Mouse (Mus musculus): ENCODE measurements around the gene Copa.

Gene Copa

DNA sequence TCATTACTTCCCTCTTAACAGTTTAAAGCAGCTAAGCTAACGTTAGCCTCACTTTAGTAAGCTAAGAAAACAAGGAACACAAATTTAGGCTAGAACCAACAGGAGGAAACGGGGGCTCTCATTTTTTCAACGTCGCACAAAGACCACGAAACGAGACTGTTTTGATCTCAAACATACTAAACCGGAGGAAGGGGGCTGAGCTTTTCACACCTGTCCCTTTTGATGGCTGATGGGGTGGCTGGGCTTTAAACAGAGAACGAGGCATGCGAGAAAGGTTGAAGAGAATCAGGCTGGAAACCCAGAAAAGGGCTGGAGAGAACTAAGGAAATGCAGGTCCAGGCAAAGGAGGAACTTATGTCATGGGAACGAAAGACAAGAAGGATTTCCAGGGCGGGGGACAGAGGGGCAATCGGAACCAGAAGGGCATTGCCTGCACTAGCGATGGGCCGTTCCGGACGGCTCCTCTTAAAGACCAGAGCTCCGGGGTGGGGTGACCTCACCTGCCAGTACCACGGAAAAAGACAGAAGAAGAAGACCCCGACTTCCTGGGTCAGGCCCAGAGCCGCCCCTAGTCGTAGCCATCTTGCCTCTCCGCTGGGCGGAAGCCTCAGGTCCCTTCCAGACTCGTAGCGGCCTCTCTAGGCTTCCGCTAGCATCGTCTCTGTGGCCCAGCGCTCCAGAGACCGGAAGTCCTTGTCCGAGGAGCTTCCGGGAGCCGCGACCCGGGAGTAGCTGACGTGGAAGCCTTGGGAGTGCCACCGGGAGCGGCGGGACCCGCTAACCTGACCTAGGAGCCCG lies at the start of gene Copa, which contains the start of gene Ncstn:
TSS of gene Copa (plus strand) at position 429 of the 798 bp plus-strand sequence.
TSS of gene Ncstn (minus strand) at position 695 of the 798 bp plus-strand sequence.
- DNase-seq (ENCODE audit: extremely low spot score, low spot score): peak; percentile 97

DNA sequence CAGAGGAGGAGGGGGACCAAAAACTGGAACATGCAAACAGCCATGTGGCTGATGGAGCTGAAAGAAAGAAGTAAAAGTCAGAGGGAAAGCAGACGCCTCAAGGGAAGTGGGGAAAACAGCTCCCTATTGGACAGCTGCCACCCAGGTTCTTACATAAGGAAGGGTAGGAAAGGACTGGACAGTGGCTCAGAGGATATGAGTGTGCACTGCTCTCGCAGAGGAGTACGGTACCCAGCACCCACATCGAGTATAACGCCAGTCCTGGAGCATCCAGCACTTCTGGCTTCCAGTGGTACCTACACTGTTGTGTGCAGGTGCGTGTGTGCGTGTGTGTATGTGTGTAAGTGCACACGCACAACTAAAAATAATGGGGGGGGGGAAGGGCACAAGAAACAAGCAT lies 35.9 kb upstream of the Copa start:
- no peak for DNase-seq (ENCODE audit: extremely low spot score, low spot score)

DNA sequence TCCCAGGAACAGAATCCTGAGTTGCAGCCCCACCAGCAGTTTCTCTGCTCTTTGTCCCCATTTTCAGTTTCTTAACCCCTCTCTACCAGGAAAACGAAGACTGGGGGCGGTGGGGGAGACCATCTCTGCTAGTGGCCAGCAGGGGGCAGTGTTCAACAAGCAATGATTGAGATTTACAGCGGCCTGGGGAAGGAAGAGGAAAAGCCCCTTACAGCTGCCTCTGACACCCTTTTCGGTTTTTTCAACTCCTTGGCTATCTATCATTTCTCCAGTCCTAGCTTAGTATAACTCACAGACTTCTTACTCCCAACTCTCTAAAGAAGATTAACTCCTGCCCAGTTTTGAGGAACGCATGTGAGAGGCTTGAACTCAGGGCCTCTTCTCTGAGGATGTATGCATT lies 35.4 kb upstream of the Copa start:
- peak; percentile 87 for DNase-seq (ENCODE audit: extremely low spot score, low spot score)

DNA sequence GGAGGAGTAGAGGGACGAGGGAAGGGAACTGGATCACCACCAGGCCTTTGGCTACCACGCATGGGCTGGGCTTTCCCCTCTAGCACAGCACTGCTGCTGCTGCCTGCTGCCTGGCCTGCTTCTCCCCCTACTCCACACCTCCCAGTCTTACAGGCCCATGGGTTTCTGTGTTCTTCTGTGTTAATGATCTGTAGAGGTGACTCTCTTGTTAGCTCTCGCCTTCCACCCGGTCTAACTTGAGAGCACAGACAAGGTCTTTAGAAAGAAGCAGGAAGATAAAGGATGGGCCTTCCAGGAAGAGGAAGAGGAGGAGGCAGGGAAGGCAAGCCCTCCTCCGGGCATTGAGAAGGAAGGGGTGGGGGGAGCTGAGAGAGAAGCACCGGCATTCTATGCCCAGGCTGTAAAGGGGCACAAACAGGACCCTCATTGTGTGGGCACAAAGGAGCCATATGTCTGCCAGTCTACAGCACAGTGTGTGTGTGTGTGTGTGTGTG lies 34.0 kb upstream of the Copa start:
- DNase-seq (ENCODE audit: extremely low spot score, low spot score): no peak

DNA sequence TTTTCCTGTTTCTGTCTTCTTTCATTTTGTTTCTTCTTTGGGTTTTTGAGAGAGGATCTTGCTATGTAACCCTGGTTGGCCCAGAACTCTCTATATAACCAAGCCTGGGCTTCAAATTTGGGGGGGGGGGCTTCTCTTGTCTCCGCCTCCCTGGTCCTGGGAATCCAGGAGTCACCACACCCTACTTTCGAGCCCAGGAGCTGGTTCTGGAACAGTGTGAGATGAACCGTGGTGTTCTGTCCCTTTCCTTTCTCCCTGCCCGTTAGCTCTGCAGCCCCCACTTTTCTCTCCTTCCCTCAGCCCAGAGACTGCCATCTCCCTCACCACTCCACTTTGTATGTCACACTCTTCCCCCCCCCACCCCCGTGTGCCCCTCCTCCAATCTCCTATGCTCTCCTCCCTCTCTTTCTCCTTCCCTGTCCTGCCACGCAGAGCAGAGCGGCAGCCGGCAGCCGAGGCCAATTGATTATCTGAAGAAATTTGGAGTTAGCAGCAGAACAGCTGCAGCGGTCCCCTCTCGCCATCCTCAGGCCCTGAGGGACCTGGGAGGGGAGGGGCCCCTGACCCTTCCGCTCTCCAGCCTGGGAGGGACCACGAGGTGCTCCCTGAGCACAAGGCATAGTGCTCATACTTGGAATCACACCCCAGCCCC lies 33.1 kb upstream of the Copa start:
- peak; percentile 62 for DNase-seq (ENCODE audit: extremely low spot score, low spot score)

DNA sequence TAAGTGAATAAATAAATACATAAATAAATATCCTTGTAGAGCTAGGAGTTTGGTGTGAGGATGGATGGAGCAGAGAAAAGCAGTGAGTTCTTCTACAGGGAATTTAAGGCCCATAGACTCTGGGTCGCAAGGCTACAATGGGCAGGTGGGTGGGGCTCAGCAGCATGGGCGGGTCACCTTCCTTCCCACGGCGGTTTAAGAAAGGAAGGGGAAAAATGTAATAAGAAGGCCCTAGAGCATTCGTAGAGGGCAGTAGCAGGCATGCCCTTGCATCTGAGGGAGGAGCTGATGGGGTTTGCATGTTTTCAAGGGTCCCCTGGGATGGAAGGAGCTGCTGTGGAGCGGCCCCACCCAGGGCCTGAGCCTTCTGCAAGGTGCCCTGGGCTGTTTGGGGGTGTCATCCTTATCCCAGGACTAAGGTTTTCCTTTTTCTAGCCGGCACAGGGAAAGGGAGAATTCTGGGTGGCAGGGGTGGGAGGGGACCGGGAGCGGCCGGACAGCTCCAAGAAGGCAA lies 29.5 kb upstream of the Copa start:
- no peak for DNase-seq (ENCODE audit: extremely low spot score, low spot score)

DNA sequence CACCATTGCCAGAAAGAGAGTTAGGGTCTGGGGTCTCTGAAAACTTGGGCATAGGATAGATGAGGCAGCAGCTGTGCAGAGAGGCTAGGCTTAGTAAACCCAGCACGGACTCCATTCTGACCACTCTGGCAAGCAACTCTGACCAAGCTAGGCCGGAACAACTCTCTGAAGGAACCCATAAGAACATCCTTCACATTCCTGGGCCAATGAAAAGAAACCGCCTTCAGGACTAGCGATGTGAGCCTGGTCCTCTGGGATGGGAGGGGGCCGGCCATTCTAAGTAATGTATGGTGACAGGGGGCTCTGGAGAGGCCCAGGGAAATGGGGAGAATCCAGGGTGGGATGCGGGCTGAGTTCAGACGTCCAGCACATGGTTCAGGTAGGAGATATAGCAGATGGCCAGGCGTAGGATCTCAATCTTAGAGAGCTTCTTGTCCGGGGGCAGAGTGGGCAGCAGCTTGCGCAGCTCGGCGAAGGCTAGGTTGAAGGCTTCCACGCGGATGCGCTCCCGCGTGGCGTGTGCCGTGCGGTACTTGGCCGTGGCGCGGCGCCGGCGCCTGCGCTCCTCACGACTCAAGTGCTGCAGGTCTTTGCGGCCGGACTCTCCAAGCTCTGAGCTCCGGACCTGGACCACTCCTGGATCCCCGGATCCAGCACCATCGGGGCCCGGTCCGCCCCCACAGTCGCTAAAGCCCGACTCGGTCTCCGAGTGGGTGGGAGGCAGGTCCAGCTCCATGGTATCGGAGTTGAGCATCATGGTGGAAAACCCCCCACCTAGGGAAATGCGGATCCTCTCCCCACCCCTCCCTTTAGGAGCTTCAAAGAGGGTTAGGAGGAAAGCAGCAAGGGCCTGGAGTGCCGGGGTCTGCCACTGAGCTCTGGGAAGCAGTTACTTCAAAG lies 28.5 kb upstream of the Copa start:
- peak; percentile 50 for DNase-seq (ENCODE audit: extremely low spot score, low spot score)

DNA sequence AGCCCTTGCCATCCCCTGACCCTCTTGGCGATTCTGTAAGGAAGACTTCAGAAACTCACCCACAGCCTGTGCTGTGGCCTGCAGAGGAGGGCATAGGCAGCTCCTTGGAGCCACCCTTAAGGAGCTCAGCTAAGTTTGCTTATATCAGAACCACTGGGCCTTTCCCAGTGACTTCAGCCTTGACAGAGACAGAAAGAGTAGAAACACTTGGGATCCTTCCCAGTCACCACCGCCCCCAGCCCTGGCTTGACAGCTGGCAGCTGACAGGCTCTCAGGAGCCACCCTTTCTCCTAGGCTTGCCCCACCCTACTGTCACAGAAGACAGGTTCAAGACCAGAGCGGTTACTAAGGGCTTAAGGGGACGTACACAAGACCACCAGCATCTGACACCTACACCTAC lies 26.1 kb upstream of the Copa start:
- no peak for DNase-seq (ENCODE audit: extremely low spot score, low spot score)

DNA sequence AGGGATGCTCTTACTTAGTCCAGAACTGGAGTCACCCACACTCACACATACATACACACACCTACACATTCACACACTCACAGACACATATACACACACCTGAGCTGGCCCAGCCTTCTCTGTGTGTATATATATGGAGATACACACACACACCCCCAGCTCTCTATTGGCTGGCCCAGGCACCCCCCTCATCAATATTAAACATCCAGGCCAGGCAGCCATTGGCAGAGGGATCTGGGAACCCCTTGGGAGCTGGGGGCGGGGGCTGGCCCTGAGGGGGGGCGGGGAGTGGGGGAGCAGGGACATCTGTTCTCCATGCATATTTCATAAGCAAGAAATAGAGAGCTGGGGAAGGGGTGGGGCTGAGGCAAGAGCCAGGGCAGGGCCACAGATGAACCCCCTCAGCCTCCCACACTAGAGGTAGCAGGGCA lies 24.8 kb upstream of the Copa start, which contains the start of gene Nhlh1:
TSS of gene Nhlh1 (minus strand) at position 83 of the 431 bp plus-strand sequence.
- DNase-seq (ENCODE audit: extremely low spot score, low spot score): no peak

DNA sequence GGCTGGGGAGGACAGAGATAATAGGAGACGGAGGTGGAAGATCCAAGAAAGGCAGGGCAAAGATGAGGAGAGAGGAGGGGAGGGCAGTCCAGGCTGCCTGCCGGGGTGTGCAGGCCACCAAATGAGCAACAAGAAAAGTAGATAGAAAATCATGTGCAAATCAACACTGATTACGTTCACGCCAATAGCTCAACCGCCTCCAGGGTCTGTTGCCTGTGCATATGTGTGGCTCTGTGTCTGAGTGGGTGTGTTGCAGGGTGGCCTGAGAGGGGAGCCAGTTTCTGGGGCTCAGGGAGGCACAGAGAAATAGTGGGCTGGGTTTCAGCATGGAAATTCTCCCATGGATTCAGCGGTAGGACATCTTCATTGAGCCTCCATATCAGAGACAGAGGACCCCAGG lies 24.0 kb upstream of the Copa start:
- no peak for DNase-seq (ENCODE audit: extremely low spot score, low spot score)

DNA sequence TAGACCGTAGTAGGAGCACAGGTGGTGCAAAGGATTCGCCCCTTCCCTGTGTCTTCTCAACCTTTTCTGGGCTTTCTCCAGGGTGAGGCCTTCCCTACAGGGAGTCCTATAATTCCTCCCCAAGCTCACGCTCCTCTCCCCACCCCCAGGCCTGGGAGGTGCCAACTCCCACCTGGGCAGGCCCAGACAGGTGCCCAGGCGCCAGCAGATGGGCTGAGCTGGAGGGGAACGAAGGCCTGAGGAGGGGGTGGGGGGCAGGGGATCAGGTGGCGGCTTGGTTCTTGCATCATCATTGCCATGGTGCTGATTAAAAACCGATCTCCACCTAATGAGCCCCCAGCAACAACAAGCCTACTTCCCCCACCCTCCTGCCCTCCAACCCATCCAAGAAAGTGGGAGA lies 23.5 kb upstream of the Copa start:
- DNase-seq (ENCODE audit: extremely low spot score, low spot score): no peak

DNA sequence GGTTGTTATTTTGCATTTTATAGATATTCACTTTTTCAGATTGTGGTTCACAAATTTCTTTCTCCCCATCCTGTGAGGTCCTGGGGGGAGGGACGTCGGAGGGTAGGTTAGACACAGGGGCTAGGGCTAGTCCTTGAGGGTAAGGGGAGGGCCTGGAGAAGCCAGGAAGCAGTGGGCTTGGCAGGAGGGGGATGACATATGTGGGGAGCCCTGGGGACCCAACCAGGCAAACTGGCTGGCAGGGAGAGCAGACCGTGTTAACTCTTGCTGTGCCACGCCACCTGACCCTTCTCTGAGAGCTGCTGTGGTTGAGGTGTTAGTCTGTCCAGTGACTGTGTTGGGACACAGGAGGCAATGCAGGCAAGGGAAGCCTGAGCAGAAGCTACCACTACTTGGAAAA lies 21.7 kb upstream of the Copa start:
- DNase-seq (ENCODE audit: extremely low spot score, low spot score): no peak

DNA sequence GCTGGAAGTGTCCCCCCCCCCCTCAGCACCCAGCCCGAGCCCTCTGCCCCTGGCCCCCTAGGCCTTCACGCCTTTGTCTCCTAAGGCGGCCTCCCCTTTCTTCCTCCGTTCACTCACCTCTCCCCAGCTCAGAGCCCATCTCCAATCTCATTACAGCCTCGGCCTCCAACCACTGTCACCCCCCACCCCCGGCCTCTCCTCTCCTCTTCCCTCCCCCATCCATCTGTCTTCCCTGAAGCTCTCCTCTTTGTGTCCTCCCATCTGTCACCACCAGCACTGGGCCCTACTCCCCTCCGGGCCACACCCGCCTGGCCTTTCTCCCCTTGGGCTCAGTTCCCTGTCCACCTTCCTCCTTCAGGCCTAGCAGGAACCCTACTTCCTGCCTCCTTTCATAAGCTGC lies 21.1 kb upstream of the Copa start:
- no peak for DNase-seq (ENCODE audit: extremely low spot score, low spot score)

DNA sequence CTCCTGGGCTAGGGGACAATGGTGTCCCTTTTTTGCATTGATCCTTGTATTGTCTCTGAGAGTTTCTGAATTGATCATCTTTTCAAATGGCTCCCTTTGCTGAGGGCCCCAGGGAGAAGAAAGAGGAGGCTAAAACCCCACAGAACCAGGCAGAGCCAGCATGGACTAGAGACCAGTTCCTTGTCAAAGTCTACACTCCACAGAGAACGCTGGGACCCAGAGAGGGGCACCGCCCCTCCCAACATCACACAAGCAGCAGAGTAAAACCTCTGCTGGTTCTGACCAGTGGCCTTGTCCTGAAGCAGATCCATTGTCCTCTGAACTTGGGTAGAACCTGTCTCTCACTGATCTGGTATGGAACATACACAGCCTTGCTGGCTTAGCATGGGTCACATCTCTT lies 20.2 kb upstream of the Copa start:
- no peak for DNase-seq (ENCODE audit: extremely low spot score, low spot score)

DNA sequence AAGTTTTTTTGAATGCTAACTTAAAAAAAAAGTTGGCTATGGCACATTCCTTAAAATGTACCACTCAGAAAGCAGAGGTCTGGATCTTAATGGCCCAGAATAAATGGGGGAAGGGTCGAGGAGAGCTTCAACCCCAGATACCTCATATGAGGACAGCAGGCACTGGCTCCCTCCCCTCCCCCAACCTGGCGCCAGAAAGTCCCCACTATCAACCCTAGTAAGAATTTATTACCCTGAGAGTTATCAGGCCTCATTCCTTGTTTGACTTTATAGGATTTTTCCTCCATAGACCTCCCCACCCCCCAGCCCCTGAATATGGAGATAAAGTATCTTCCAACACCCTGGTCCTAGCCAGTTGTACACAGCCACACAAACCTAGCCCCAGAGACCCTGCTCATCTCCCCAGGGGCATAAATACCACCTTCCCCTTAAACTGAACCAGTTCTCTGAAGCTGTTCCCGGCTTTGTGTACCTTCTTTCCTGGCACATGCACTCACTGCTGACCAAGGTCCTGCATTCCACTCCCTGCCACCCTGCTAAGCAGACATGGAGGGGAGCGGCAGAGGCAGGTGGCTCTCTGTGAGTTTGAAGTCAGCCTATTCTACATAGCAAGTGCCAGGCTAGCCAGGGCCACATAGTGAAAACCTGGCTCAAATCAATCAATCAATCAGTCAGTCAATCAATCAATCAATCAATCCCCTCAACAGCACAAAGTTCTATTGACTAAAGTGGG lies 18.9 kb upstream of the Copa start:
- no peak for DNase-seq (ENCODE audit: extremely low spot score, low spot score)

DNA sequence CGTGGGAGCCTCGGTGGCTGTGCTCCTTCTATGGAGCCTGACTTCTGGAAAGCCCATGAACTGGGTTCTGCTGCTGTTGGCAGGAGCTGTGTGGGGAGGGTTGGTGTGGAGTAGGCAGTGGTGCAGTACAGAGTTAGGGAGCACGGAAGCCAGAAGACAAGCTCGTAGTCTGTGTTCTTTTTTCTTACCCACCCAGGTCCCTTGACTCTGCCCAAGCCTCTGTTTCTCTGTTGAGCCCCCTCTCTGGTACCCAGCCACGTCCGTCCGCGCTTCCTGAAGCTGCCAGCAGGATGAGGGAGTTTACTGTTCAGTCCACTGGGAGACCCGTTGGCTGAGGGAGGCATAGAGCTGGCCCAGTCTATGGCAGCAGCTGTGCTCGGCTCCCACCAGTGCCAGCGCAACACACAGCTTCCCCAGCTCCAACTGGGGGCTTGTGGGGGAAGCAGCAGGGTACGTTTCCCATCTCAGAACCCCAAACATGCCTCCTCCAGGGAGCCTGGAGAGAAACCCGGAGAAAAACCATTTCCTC lies 17.7 kb upstream of the Copa start:
- DNase-seq (ENCODE audit: extremely low spot score, low spot score): no peak

DNA sequence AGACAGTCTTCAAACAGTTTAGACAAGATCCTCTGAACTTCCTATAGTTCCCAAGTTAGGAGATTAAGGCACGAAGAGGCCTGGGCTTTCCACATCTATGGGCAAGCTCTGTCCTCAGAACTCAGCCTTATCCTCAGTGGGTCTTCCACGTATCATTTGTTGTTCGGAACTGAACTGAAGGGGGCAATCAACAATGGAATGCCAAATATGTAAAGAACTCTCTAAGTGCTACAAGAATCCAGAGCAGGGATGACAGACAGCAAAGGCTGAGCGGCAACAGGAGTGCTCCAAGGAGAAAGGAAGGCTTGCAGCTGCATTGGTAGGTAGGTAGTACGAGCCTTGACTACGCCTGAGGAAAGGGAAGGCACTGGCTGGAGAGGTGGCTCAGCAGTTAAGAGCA lies 12.1 kb upstream of the Copa start:
- DNase-seq (ENCODE audit: extremely low spot score, low spot score): no peak

DNA sequence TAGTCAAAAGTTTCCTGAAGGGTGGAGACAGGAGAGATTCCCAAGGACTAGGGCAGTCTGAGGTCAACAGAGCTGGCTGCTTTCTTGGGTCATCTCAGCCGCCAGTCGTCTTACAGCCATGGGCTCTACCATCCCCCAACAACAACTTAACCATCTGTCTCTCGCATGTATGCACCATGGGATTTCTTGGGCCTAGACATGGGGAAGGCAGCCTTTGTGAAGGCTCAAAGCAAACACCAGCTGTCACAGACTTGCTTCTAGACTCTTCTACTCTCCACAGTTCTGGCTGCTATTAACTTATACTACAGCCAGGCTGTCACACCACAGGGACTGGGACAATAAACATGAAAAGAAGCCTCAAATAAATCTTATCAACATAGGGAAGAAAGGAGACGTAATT lies 10.8 kb upstream of the Copa start:
- DNase-seq (ENCODE audit: extremely low spot score, low spot score): no peak

DNA sequence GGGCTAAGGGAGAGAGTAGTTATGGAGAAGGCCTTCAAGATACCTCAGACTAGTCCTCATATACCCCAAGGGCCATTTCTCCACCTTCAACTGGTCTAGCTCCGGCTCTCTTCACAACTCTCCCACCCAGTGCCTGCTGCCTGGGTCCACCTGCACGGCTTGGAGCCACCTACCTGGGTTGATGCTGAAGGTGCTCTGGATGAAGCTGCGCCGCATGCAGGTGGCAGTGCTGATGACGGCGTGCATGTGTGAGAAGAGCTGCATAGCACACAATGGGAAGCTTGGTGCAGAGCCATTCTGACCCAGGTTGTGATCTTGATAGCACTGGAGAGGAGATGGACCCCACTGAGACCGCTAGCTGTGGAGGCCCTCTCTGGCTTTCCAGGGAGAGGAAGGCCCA lies 9.7 kb upstream of the Copa start:
- no peak for DNase-seq (ENCODE audit: extremely low spot score, low spot score)

DNA sequence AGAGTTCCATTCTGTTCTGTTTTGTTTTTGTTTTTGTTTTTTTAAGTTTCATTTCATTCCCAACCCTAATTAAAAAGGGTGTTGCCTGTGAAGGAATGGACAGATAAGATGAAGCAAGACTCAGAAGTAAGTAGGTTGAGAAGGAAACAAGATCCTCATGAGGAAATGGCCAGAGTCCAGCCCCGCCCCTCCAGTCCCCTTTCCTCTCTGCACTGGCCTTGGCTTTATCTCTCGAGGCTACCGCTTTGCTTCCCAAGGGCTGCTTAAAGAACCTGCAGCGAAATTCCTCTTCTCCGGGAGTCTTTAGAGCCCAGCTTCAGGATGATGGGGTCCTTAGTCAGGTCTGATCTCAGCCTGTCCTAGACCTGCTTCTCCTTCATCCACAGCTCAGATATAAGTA lies 4.3 kb upstream of the Copa start:
- DNase-seq (ENCODE audit: extremely low spot score, low spot score): no peak

Data from neural tube, embryonic 10.5 days (tissue).